Mouse (Mus musculus) embryonic fibroblast, embryonic 13.5 days (primary cell): ENCODE data around the gene Vhl. TPM values are rescaled to one million over a fixed set of nuclear protein-coding genes. Genes with fewer than 3 reads are reported as not detected.
"Not testable (repeated sequence)": the region's sequence is repeated elsewhere in the genome, so short reads cannot be mapped to it uniquely, and the experiment has no call there.

Experiments used
- H3K27ac ChIP-seq: 2 replicates; pipeline ENCODE4 v1.5.1; 2012; ENCODE audit warnings: low read length, control low read depth, inconsistent platforms; ENCODE audit not compliant: insufficient read depth
- H3K4me1 ChIP-seq: 2 replicates; pipeline ENCODE4 v1.6.1; 2011; ENCODE audit warnings: low read length; ENCODE audit not compliant: control insufficient read depth, insufficient read depth
- H3K4me3 ChIP-seq: 2 replicates; pipeline ENCODE4 v1.5.1; 2011; ENCODE audit warnings: mild to moderate bottlenecking, control low read depth, low read length; ENCODE audit not compliant: insufficient read depth
- CTCF ChIP-seq: IDR thresholded peaks from 2 replicates; pipeline ENCODE4 v1.5.1; 2011; ENCODE audit warnings: mild to moderate bottlenecking, control low read depth, low read length, moderate library complexity, borderline replicate concordance; ENCODE audit not compliant: insufficient read depth
- POLR2A ChIP-seq: IDR thresholded peaks from 2 replicates; pipeline ENCODE4 v1.6.1; 2011; ENCODE audit warnings: low read depth, mild to moderate bottlenecking, control low read depth, low read length, moderate library complexity
- polyA plus RNA-seq: library from polyadenylated mRNA; stranded (reverse); fragments of >200 nt; gene quantifications from 2 replicates; pipeline ENCODE4 v1.2.4, GENCODE M21; 2011; ENCODE audit warnings: low read depth; ENCODE audit not compliant: missing spikeins, insufficient read length

Gene Vhl
- polyA plus RNA-seq, 1 experiment, result 38.7 TPM

GRCm38 (mm10) chr6:113660492-113661352, 37.0 kb downstream of the Vhl start:
- Histone ChIP-seq H3K4me1 (no peaks in the 10 kb centered on the region), H3K4me3 (no peak overlapping the region), H3K27ac (no peak overlapping the region)
- TF ChIP-seq POLR2A (no peak), CTCF (no peak)

- no peaks in the 10 kb centered on the region for H3K4me1 ChIP-seq
- TF ChIP-seq POLR2A, result no peak
- H3K4me3 ChIP-seq, result no peak overlapping the region
- H3K27ac ChIP-seq, result no peak overlapping the region
Measured at GRCm38 (mm10) chr6:113661353-113662241, 37.8 kb downstream of the Vhl start.

GRCm38 (mm10) chr6:113662964-113663700, 39.4 kb downstream of the Vhl start:
- TF ChIP-seq CTCF (no peak), POLR2A (no peak)
- Histone ChIP-seq H3K4me1 (no peaks in the 10 kb centered on the region; the same call in 1 of the 2 replicates), H3K4me3 (no peak overlapping the region), H3K27ac (no peak overlapping the region)

GRCm38 (mm10) chr6:113664305-113664704, 40.5 kb downstream of the Vhl start:
- no peak overlapping the region for H3K4me3 ChIP-seq
- H3K4me1 ChIP-seq, result peaks cover 3% of the 10 kb centered on the region; the same call in 1 of the 2 replicates
- no peak overlapping the region for H3K27ac ChIP-seq
- TF ChIP-seq POLR2A (no peak), CTCF (no peak)

GRCm38 (mm10) chr6:113667611-113668122, 43.9 kb downstream of the Vhl start:
- peaks cover 3% of the 10 kb centered on the region; the same call in 1 of the 2 replicates for H3K4me1 ChIP-seq
- TF ChIP-seq POLR2A (no peak), CTCF (no peak)
- H3K4me3 ChIP-seq, result no peak overlapping the region
- H3K27ac ChIP-seq, result no peak overlapping the region

- Histone ChIP-seq H3K4me3 (no peak overlapping the region), H3K27ac (no peak overlapping the region; the same call in 1 of the 2 replicates), H3K4me1 (peaks cover 3% of the 10 kb centered on the region; the same call in 1 of the 2 replicates)
- TF ChIP-seq POLR2A (no peak), CTCF (no peak)
Measured at GRCm38 (mm10) chr6:113668287-113669154, 44.8 kb downstream of the Vhl start.

GRCm38 (mm10) chr6:113669821-113670220, 46.1 kb downstream of the Vhl start:
- Histone ChIP-seq H3K27ac (no peak overlapping the region), H3K4me3 (no peak overlapping the region), H3K4me1 (peaks cover 3% of the 10 kb centered on the region; the same call in 1 of the 2 replicates)
- TF ChIP-seq CTCF (no peak), POLR2A (no peak)

- H3K4me3 ChIP-seq, H3K4me1 ChIP-seq, H3K27ac ChIP-seq: not testable (repeated sequence)
Measured at GRCm38 (mm10) chr6:113672029-113672428, 48.3 kb downstream of the Vhl start.

GRCm38 (mm10) chr6:113672989-113673388, 49.2 kb downstream of the Vhl start:
- Histone ChIP-seq H3K27ac (no peak overlapping the region), H3K4me1 (peaks cover 9% of the 10 kb centered on the region; the same call in 1 of the 2 replicates), H3K4me3 (no peak overlapping the region)
- TF ChIP-seq CTCF (no peak), POLR2A (no peak)
